Mouse (Mus musculus): ENCODE measurements around the gene Manbal. TPM values are rescaled to one million over a fixed set of nuclear protein-coding genes. Genes with fewer than 3 reads are reported as not detected.

Manbal gene
- polyA plus RNA-seq, 1 experiment = 68.0 TPM

DNA sequence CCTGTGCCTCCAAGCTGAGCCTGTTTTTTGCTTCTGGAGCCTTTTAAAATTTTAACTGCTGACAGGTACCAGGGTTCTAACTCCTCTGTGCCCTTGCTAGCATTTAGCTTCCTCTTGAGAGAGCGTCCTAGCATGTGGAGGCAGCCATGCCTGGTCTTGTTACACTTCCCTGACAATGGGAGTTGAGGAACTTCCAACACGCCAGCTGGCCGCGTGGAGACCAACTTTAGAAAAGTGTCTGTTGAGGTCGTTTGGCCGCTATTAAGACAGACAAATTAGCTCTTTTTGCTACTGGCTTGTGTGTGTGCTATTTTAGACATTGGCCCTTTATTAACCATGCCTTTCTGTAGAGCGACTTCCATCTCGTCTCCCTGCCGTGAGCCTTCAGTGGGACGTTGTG, 32.4 kb downstream of the Manbal start:
- DNase-seq = no peak
- H3K4me3 ChIP-seq (ENCODE audit: control insufficient read depth, insufficient read depth, low read length) = no peak overlapping the region
- H3K27ac ChIP-seq (ENCODE audit: control insufficient read depth, insufficient read depth, low read length) = no peak overlapping the region
- peaks cover 27% of the 10 kb centered on the region for H3K4me1 ChIP-seq (replicated peaks; ENCODE audit: control insufficient read depth, insufficient read depth, low read length)
- H3K36me3 ChIP-seq (ENCODE audit: control insufficient read depth, insufficient read depth, low read length) = 0 out of 2 replicates have a peak, but pooled peaks cover 3% of the 10 kb centered on the region
- no peaks in the 10 kb centered on the region for H3K27me3 ChIP-seq (ENCODE audit: control insufficient read depth, insufficient read depth, low read length)
- WGBS = 87% methylated on average over 10 of the region's 10 CpGs
- TF ChIP-seq POLR2A (IDR thresholded peaks at IDR 0.05; ENCODE audit: control insufficient read depth, extremely low read depth, insufficient read depth, low read length, poor library complexity) (no peak), CTCF (IDR thresholded peaks at IDR 0.05; ENCODE audit: borderline replicate concordance, control insufficient read depth, extremely low read depth, insufficient read depth, low read length, poor library complexity) (no peak)

- Histone ChIP-seq H3K4me1 (replicated peaks; ENCODE audit: control insufficient read depth, insufficient read depth, low read length) (peaks cover 24% of the 10 kb centered on the region), H3K4me3 (ENCODE audit: control insufficient read depth, insufficient read depth, low read length) (no peak overlapping the region), H3K27ac (ENCODE audit: control insufficient read depth, insufficient read depth, low read length) (no peak overlapping the region), H3K36me3 (ENCODE audit: control insufficient read depth, insufficient read depth, low read length) (0 out of 2 replicates have a peak, but pooled peaks cover 3% of the 10 kb centered on the region), H3K27me3 (ENCODE audit: control insufficient read depth, insufficient read depth, low read length) (no peaks in the 10 kb centered on the region)
- TF ChIP-seq POLR2A (IDR thresholded peaks at IDR 0.05; ENCODE audit: control insufficient read depth, extremely low read depth, insufficient read depth, low read length, poor library complexity) (no peak), CTCF (IDR thresholded peaks at IDR 0.05; ENCODE audit: borderline replicate concordance, control insufficient read depth, extremely low read depth, insufficient read depth, low read length, poor library complexity) (no peak)
- WGBS = 85% methylated on average over 6 of the region's 6 CpGs
- DNase-seq = no peak
These were observed 33.1 kb downstream of the Manbal start for GRCm38 (mm10) chr2:157400491-157400890.

GRCm38 (mm10) chr2:157401261-157401660, 33.9 kb downstream of the Manbal start:
- no peak overlapping the region for H3K4me3 ChIP-seq (ENCODE audit: control insufficient read depth, insufficient read depth, low read length)
- 74% methylated on average over 2 of the region's 2 CpGs for WGBS

GRCm38 (mm10) chr2:157407596-157407995, 40.2 kb downstream of the Manbal start:
- TF ChIP-seq CTCF (IDR thresholded peaks at IDR 0.05; ENCODE audit: borderline replicate concordance, control insufficient read depth, extremely low read depth, insufficient read depth, low read length, poor library complexity) = no peak
- no peak for TF ChIP-seq POLR2A (IDR thresholded peaks at IDR 0.05; ENCODE audit: control insufficient read depth, extremely low read depth, insufficient read depth, low read length, poor library complexity)
- H3K36me3 ChIP-seq (ENCODE audit: control insufficient read depth, insufficient read depth, low read length) = no peaks in the 10 kb centered on the region
- no peak overlapping the region for H3K4me3 ChIP-seq (ENCODE audit: control insufficient read depth, insufficient read depth, low read length)
- H3K27ac ChIP-seq (ENCODE audit: control insufficient read depth, insufficient read depth, low read length) = no peak overlapping the region
- DNase-seq = no peak
- H3K27me3 ChIP-seq (ENCODE audit: control insufficient read depth, insufficient read depth, low read length) = no peaks in the 10 kb centered on the region
- WGBS = 89% methylated on average over 7 of the region's 7 CpGs
- peaks cover 10% of the 10 kb centered on the region for H3K4me1 ChIP-seq (replicated peaks; ENCODE audit: control insufficient read depth, insufficient read depth, low read length)

More at GRCm38 (mm10) chr2:157401261-157401660, 33.9 kb downstream of the Manbal start:
- no peak for DNase-seq
- H3K36me3 ChIP-seq (ENCODE audit: control insufficient read depth, insufficient read depth, low read length) = 0 out of 2 replicates have a peak, but pooled peaks cover 3% of the 10 kb centered on the region
- H3K4me1 ChIP-seq (replicated peaks; ENCODE audit: control insufficient read depth, insufficient read depth, low read length) = peaks cover 19% of the 10 kb centered on the region
- H3K27me3 ChIP-seq (ENCODE audit: control insufficient read depth, insufficient read depth, low read length) = no peaks in the 10 kb centered on the region
- TF ChIP-seq POLR2A (IDR thresholded peaks at IDR 0.05; ENCODE audit: control insufficient read depth, extremely low read depth, insufficient read depth, low read length, poor library complexity) (no peak), CTCF (IDR thresholded peaks at IDR 0.05; ENCODE audit: borderline replicate concordance, control insufficient read depth, extremely low read depth, insufficient read depth, low read length, poor library complexity) (no peak)
- H3K27ac ChIP-seq (ENCODE audit: control insufficient read depth, insufficient read depth, low read length) = no peak overlapping the region

DNA sequence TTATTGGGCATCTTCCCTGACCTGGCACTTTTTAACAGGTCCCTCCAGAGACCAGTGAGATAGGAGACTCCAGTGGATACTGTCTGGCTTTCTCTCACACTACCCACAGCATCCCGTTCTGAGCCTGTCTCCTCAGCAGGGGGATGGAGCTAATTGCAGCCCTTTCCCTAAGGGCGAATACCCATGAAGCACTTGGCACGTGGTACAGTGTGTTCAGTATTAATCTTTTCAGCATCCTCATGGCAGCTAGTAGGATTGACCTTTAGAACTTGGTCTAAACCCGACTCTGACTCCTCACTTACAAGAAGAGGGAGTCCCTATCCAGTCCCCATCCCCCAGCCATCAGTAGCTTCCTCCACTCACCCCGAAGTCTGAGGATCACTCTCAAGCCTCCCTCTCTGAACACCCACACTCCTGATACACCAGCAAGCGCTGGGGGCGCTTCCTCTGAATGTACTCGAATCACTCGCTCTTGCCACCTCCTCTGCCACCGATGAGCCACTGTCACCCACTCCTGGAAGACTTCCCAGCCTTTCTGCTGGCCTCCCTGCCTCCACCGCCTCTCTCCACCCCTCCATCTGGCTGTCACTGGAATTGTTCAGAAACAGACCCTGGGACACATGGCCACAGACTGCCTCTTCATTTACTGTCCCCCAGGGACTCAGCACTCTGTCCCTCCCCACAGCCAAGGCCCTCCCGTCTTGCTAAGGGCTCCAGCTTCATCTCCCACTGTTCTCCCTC, 42.6 kb downstream of the Manbal start:
- no peak for DNase-seq
- no peak for TF ChIP-seq POLR2A (IDR thresholded peaks at IDR 0.05; ENCODE audit: control insufficient read depth, extremely low read depth, insufficient read depth, low read length, poor library complexity)
- TF ChIP-seq CTCF (IDR thresholded peaks at IDR 0.05; ENCODE audit: borderline replicate concordance, control insufficient read depth, extremely low read depth, insufficient read depth, low read length, poor library complexity) = no peak
- 86% methylated on average over 12 of the region's 12 CpGs for WGBS
- Histone ChIP-seq H3K27ac (ENCODE audit: control insufficient read depth, insufficient read depth, low read length) (no peak overlapping the region), H3K36me3 (ENCODE audit: control insufficient read depth, insufficient read depth, low read length) (no peaks in the 10 kb centered on the region), H3K4me1 (replicated peaks; ENCODE audit: control insufficient read depth, insufficient read depth, low read length) (peaks cover 7% of the 10 kb centered on the region; the same call in 1 of the 2 replicates), H3K27me3 (ENCODE audit: control insufficient read depth, insufficient read depth, low read length) (no peaks in the 10 kb centered on the region), H3K4me3 (ENCODE audit: control insufficient read depth, insufficient read depth, low read length) (no peak overlapping the region)

GRCm38 (mm10) chr2:157411151-157411693, 43.8 kb downstream of the Manbal start:
- Histone ChIP-seq H3K27ac (ENCODE audit: control insufficient read depth, insufficient read depth, low read length) (no peak overlapping the region), H3K27me3 (ENCODE audit: control insufficient read depth, insufficient read depth, low read length) (no peaks in the 10 kb centered on the region), H3K4me1 (replicated peaks; ENCODE audit: control insufficient read depth, insufficient read depth, low read length) (no peaks in the 10 kb centered on the region), H3K36me3 (ENCODE audit: control insufficient read depth, insufficient read depth, low read length) (no peaks in the 10 kb centered on the region), H3K4me3 (ENCODE audit: control insufficient read depth, insufficient read depth, low read length) (no peak overlapping the region)
- WGBS = 93% methylated on average over 6 of the region's 6 CpGs
- TF ChIP-seq POLR2A (IDR thresholded peaks at IDR 0.05; ENCODE audit: control insufficient read depth, extremely low read depth, insufficient read depth, low read length, poor library complexity) (no peak), CTCF (IDR thresholded peaks at IDR 0.05; ENCODE audit: borderline replicate concordance, control insufficient read depth, extremely low read depth, insufficient read depth, low read length, poor library complexity) (no peak)
- DNase-seq = no peak

Measured in thymus, adult 2 months (tissue).